Mouse (Mus musculus) CD8-positive naive resting alpha-beta T cell, adult 2 months (primary cell): ENCODE data around the gene Ccdc15.
"Not testable (repeated sequence)": the region's sequence is repeated elsewhere in the genome, so short reads cannot be mapped to it uniquely, and the experiment has no call there.

Experiments used
- DNase-seq, 2 experiments: peaks; one replicate each; pipeline ENCODE4 v3.0.0; 2022; ENCODE audit warnings: low read depth in 2 of 2, low spot score in 2 of 2

Ccdc15 gene

GRCm38 (mm10) chr9:37351266-37351665 is 3.0 kb upstream of the Ccdc15 start:
- no peak for DNase-seq

GRCm38 (mm10) chr9:37349050-37349449 is 818 bp upstream of the Ccdc15 start:
- no peak for DNase-seq

DNA sequence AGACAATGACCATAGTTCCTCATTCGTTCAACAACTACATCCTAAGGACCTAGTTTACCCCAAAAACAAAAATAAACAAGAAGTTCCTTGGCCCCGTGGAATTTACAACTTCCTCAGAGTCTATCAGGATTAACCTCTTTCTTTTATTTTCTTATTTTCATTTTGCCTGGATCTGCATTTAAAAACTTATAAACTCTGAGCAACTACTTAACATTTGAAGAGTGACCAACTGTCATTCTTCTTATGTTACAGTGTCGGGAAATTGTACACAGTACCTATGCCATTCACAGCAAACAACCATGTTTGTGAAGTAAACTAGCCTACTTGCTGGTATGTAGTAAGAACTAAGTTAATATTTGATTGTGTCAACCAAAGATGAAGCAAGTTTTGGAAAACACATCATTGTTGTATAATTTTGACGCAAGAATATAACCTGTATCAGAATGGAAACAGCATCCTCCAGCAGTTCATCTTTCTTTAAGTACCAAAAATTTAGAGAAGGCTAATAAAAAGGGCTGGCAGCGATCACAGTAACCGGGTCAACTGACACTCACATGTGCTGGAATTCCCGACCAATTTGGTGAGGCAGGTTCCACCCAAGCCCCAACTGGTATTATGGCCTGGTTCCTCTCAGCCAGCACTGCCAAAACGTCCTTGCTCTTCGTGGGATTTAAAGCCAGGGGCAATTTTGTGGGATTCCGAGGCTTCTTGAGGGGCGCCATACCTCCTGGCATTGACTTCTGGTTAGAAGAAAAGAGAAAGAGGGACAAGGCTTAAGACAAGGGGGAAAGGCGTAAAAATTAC is 846 bp downstream of the Ccdc15 start:
- no peak for DNase-seq

DNA sequence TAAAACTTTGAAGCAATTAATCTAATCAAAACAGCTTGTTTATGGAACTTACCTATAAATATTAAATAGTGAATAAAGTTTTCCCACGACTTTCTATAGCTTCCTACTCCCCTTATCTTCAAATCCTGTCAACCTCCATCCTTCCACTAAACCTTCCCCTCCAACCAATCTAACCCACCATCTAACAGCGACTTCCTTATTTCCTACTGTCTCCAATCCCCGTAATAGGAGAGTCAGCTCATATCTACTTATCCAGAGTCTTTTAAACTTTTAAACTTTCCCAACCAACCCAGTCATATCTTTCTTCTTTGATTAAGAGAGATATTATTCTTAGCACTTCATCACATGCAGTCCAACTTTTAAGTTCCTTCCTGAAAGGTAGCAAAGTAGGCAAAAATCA is 2.8 kb downstream of the Ccdc15 start:
- DNase-seq = no peak

DNA sequence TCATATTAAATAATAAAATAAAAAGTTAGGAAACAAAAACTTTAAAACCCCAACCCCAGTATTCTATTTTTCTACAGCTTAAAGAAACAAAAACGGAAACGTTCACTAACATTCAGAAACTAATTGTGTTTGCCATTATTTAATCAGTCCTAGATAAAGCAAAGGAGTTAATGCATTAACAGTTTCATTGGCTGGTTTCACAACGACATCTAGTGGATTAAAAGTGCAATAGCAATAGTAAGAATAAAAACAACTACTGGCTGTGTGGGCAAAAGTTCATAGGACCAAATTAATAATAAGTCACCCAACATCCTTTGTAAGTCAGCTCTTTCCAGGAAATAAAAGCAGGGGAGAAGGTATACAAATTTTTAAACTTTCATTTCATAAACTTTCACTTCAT is 18.8 kb downstream of the Ccdc15 start:
- no peak for DNase-seq

DNA sequence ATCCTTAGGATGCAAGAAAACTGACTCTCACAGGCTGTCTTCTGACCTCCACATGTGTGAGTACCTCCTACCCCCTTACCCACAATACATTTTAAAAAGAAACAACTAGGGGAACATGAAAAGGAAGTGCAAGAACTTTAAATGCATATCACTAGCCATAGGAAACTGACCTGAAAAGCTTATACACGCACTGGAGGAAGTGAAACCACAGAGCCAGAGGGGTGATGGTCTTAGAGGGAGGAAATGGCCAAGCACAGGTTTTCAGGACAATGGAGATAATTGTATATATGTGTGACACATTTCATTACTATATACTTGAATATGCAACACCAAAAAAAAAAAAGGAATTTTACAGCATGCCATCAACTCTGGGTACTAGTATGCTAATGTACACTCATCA is 46.5 kb downstream of the Ccdc15 start:
- DNase-seq = no peak

DNA sequence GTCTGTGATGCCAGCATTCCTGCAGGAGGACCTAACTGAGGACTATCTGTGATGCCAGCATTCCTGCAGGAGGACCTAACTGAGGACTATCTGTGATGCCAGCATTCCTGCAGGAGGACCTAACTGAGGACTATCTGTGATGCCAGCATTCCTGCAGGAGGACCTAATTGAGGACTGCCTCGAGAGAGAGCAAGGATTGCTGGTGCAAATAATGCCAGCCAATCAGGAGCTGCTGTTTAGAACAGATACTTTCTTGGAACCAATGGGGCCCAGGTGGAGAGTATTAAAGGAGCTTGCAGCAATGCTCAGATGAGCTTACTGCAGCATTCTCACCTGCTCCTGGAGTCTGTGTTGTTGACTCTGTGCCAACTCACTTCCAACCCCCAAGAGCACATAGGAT is 47.7 kb downstream of the Ccdc15 start:
- not testable (repeated sequence) for DNase-seq

DNA sequence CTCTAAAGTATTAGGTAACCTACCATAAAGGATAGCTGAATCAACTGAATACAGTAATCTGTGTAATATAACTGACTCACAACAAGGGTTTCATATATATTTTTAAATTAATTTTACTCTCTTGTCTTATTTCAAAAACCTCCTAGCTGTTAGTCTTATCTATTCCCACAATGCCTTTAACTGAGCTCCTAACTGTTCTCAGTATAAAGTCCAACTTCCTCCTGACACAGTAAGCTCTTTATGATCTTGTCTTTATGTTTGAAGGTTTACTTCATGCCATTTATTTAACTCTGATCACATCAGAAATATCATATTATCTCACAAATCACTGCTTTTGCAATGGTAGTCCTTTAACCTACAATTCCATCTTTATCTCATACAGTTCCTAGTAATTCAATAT is 52.6 kb downstream of the Ccdc15 start:
- no peak for DNase-seq

DNA sequence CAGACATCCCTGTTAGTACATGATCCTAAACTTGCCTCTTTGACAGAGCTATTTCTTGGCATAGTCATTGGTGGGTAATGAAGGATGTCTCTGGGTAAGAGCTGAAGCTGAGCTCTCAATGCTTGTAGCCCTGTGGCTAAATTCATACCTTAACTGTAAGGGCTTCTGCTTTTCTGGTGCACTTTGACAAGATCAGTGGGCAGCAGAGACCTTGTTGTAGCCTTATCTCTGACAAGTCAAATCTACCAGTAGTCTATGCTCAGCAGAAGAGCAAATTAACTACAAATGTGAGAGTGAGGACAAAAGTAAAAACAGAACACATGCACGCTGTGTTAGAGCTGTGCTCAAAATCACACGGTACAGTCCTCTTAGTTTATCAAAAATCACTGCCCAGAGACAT is 81.6 kb downstream of the Ccdc15 start:
- no peak for DNase-seq

GRCm38 (mm10) chr9:37255889-37256225 is 92.4 kb downstream of the Ccdc15 start:
- DNase-seq = peak; percentile 25 to 54

GRCm38 (mm10) chr9:37255149-37255888 is 92.9 kb downstream of the Ccdc15 start, which contains the start of gene Slc37a2:
Slc37a2 (minus strand) TSS chr9:37255738.
- peak; percentile 18 to 43 for DNase-seq

GRCm38 (mm10) chr9:37254531-37255110 is 93.6 kb downstream of the Ccdc15 start:
- no peak for DNase-seq

DNA sequence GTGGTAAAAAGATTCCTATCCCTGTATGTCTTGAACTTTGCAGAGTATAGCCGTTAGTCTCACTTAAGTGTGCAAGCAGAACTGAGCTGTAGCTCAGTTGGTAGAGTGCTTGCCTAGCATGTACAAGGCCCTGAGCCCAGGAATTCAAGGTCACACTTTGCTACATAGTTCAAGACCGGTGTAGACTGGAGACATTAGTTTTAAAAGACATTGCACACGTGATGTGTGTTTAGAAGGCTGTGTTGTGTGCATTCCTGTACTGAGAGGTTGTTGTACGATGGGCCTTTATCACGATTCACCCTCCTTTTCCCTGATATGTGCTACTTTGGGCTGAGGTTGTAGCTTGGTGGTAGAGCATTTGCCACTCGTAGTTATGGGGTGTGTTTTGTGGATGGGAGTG is 97.6 kb downstream of the Ccdc15 start:
- no peak for DNase-seq

- no peak for DNase-seq
Measured at GRCm38 (mm10) chr9:37249976-37250375, 98.3 kb downstream of the Ccdc15 start.

GRCm38 (mm10) chr9:37248381-37248906 is 99.8 kb downstream of the Ccdc15 start:
- DNase-seq = no peak

- DNase-seq = no peak
Measured at GRCm38 (mm10) chr9:37247429-37247828, 100.8 kb downstream of the Ccdc15 start.

DNA sequence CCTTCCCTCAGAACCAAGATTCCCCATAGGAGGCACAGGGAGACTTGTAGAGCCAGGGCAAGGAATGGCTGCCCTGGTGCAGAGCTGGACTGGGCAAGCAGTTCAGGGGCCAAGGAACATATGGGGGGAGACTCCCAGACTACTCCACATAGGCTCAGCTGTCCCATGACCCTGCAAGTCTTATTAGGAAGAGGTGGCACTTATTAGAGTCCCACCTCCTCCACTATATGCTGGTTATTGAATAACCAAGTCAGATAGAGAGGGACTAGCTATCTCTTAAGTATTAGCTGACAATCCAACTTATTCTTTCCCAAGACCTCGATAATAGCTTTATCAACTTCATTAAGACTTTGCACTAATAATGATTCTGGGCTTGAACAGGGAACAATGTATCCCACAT is 102.4 kb downstream of the Ccdc15 start:
- DNase-seq = no peak

DNA sequence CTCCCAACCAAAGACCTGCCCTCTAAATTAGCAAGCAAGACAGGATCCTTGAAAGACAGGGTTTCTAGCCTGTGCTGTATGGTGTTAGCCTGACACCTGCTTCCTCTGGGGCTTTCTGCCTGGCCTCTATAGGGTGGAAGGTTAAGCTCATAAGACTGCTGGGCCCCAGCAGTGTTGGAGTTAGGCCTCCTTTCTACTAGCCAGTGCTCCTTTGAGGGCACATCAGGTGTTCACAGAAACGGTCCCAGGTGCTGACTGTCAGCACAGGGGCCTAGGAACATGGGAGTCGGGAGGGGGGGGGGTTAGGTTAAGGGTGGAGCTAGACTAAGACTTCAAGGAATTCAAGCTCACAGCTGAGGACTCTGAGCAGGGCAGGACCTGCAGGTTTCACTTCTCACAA is 102.8 kb downstream of the Ccdc15 start:
- no peak for DNase-seq

- no peak for DNase-seq
Measured at GRCm38 (mm10) chr9:37244600-37244999, 103.6 kb downstream of the Ccdc15 start.

DNA sequence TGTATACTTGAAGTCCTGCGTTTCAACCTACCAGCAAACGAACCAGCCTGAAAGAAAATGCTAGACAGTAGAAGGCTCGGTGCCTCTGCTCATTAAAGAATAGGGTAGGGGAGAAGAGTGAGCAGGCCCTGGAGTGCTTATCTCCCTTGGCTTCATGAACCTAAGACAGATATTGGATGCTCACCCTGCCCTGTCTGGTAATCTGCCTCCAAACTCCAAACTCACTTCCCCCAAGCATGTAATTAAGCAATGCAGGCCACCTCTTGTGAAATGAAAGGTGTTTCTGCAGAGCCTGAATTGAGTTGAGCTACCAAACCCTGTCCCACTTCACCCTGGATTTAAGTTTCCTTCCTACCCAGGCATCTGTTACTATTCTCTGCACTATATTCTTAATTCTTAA is 105.5 kb downstream of the Ccdc15 start:
- no peak for DNase-seq

- no peak for DNase-seq
Measured at GRCm38 (mm10) chr9:37235951-37236737, 112.1 kb downstream of the Ccdc15 start.
